Mouse (Mus musculus) CH12.LX (cell line): ENCODE results near the gene Gm20219. TPM values are rescaled to one million over a fixed set of nuclear protein-coding genes. Genes with fewer than 3 reads are reported as not detected.

ENCODE experiments used
- DNase-seq: peaks from one replicate; pipeline ENCODE4 v3.0.0-alpha.2; 2013; ENCODE audit errors: extremely low read depth
- H3K27ac ChIP-seq: 2 replicates; pipeline ENCODE4 v1.5.1; 2012; ENCODE audit warnings: low read depth, mild to moderate bottlenecking, control low read depth, moderate library complexity; ENCODE audit not compliant: insufficient read depth
- H3K27me3 ChIP-seq: replicated peaks from 2 replicates; pipeline ENCODE3; 2012; ENCODE audit warnings: inconsistent platforms
- H3K36me3 ChIP-seq, 2 experiments: replicated peaks in 1 of 2; 2 replicates each; pipeline versions ENCODE3 to v1.6.1; 2012; ENCODE audit warnings: inconsistent platforms in 1 of 2, low read length in 1 of 2, mild to moderate bottlenecking in 1 of 2, mixed read lengths in 1 of 2, moderate library complexity in 1 of 2; ENCODE audit not compliant: control insufficient read depth in 1 of 2, insufficient read depth in 1 of 2
- H3K4me1 ChIP-seq, 2 experiments: 2 replicates each; pipeline ENCODE4 v1.6.1; 2012; ENCODE audit warnings: inconsistent platforms in 1 of 2, moderate library complexity in 1 of 2; ENCODE audit not compliant: insufficient read depth in 2 of 2, control insufficient read depth in 1 of 2
- H3K4me2 ChIP-seq: 2 replicates; pipeline ENCODE4 v1.6.1; 2012; ENCODE audit warnings: low read depth, mild to moderate bottlenecking, control low read depth; ENCODE audit not compliant: poor library complexity, insufficient read depth, severe bottlenecking
- H3K4me3 ChIP-seq, 3 experiments: fragments of 150-350 bp in 1 of 3; sonication (generic) in 1 of 3; replicated peaks in 1 of 3; 2 replicates each; pipeline versions ENCODE3 to v1.5.1; 2011 to 2012; ENCODE audit warnings: low read depth in 2 of 3, low read length in 2 of 3, mild to moderate bottlenecking in 2 of 3, moderate library complexity in 2 of 3, control low read depth in 1 of 3, improper control_type of control experiment in 1 of 3, inconsistent platforms in 1 of 3, mixed read lengths in 1 of 3; ENCODE audit not compliant: poor library complexity in 1 of 3
- H3K79me2 ChIP-seq: replicated peaks from 2 replicates; pipeline ENCODE4 v1.6.1; 2012; ENCODE audit warnings: mild to moderate bottlenecking, moderate library complexity; ENCODE audit not compliant: control insufficient read depth, poor library complexity, insufficient read depth, severe bottlenecking; ENCODE audit errors: extremely low read depth
- H3K9ac ChIP-seq: 2 replicates; pipeline ENCODE4 v1.6.1; 2012; ENCODE audit warnings: low read depth, mild to moderate bottlenecking, control low read depth, moderate library complexity; ENCODE audit not compliant: insufficient read depth
- H3K9me3 ChIP-seq: replicated peaks from 2 replicates; pipeline ENCODE3; 2012; ENCODE audit warnings: low read length, inconsistent platforms, mixed read lengths
- BHLHE40 ChIP-seq: IDR thresholded peaks from 2 replicates; pipeline ENCODE4 v1.6.1; 2011; ENCODE audit warnings: mild to moderate bottlenecking, low read depth, low read length, improper control_type of control experiment
- CHD1 ChIP-seq: IDR thresholded peaks from 2 replicates; pipeline ENCODE4 v1.6.1; 2012; ENCODE audit warnings: low read depth, low read length, improper control_type of control experiment, inconsistent platforms
- CHD2 ChIP-seq: IDR thresholded peaks from 2 replicates; pipeline ENCODE4 v1.6.1; 2011; ENCODE audit warnings: low read length, improper control_type of control experiment
- CTCF ChIP-seq, 2 experiments: IDR thresholded peaks in 1 of 2; conservative IDR thresholded peaks in 1 of 2; 2 replicates each; pipeline ENCODE4 v1.5.1; 2011 to 2012; ENCODE audit warnings: low read depth in 2 of 2, low read length in 2 of 2, improper control_type of control experiment in 1 of 2, inconsistent platforms in 1 of 2, mild to moderate bottlenecking in 1 of 2, moderate library complexity in 1 of 2
- E2F4 ChIP-seq: IDR thresholded peaks from 2 replicates; pipeline ENCODE4 v1.6.1; 2011; ENCODE audit warnings: low read depth, low read length, improper control_type of control experiment; ENCODE audit not compliant: insufficient replicate concordance
- ELF1 ChIP-seq: IDR thresholded peaks from 2 replicates; pipeline ENCODE4 v1.6.1; 2014; ENCODE audit warnings: low read depth, mild to moderate bottlenecking, inconsistent platforms, low read length, improper control_type of control experiment
- EP300 ChIP-seq: IDR thresholded peaks from 2 replicates; pipeline ENCODE4 v1.6.1; 2011; ENCODE audit warnings: low read length, improper control_type of control experiment
- ETS1 ChIP-seq: conservative IDR thresholded peaks from 2 replicates; pipeline ENCODE4 v1.6.1; 2012; ENCODE audit warnings: low read depth, mild to moderate bottlenecking, inconsistent platforms, low read length, improper control_type of control experiment, moderate library complexity
- IRF4 ChIP-seq: IDR thresholded peaks from 2 replicates; pipeline ENCODE4 v1.6.1; 2014; ENCODE audit warnings: low read depth, mild to moderate bottlenecking, inconsistent platforms, low read length, improper control_type of control experiment
- JUN ChIP-seq: IDR thresholded peaks from 2 replicates; pipeline ENCODE4 v1.6.1; 2011; ENCODE audit warnings: low read depth, mild to moderate bottlenecking, low read length, improper control_type of control experiment, moderate library complexity; ENCODE audit not compliant: insufficient read depth
- JUND ChIP-seq: conservative IDR thresholded peaks from 2 replicates; pipeline ENCODE4 v1.6.1; 2011; ENCODE audit warnings: low read depth, low read length, improper control_type of control experiment
- KAT2A ChIP-seq: IDR thresholded peaks from 2 replicates; pipeline ENCODE4 v1.6.1; 2012; ENCODE audit warnings: low read length, improper control_type of control experiment, inconsistent platforms; ENCODE audit not compliant: insufficient replicate concordance
- MAFK ChIP-seq: IDR thresholded peaks from 2 replicates; pipeline ENCODE4 v1.6.1; 2011; ENCODE audit warnings: low read length, improper control_type of control experiment; ENCODE audit not compliant: insufficient replicate concordance
- MAZ ChIP-seq: IDR thresholded peaks from 2 replicates; pipeline ENCODE4 v1.6.1; 2012; ENCODE audit warnings: low read depth, mild to moderate bottlenecking, inconsistent platforms, low read length, improper control_type of control experiment, moderate library complexity
- MYC ChIP-seq: IDR thresholded peaks from 2 replicates; pipeline ENCODE4 v1.6.1; 2011; ENCODE audit warnings: low read depth, mild to moderate bottlenecking, improper control_type of control experiment, low read length
- PAX5 ChIP-seq: IDR thresholded peaks from 2 replicates; pipeline ENCODE4 v1.6.1; 2012; ENCODE audit warnings: low read length, inconsistent platforms, mixed read lengths
- POLR2A ChIP-seq: IDR thresholded peaks from 2 replicates; pipeline ENCODE4 v1.6.1; 2011; ENCODE audit warnings: low read depth, mild to moderate bottlenecking, improper control_type of control experiment, low read length
- RCOR1 ChIP-seq: conservative IDR thresholded peaks from 2 replicates; pipeline ENCODE4 v1.6.1; 2012; ENCODE audit warnings: low read depth, mild to moderate bottlenecking, inconsistent platforms, low read length, improper control_type of control experiment
- SMC3 ChIP-seq: IDR thresholded peaks from 2 replicates; pipeline ENCODE4 v1.6.1; 2011; ENCODE audit warnings: low read depth, low read length, improper control_type of control experiment
- TBP ChIP-seq: conservative IDR thresholded peaks from 2 replicates; pipeline ENCODE4 v1.6.1; 2011; ENCODE audit warnings: low read depth, low read length, improper control_type of control experiment
- TCF12 ChIP-seq: IDR thresholded peaks from 2 replicates; pipeline ENCODE4 v1.6.1; 2014; ENCODE audit warnings: low read depth, mild to moderate bottlenecking, inconsistent platforms, low read length, improper control_type of control experiment
- UBTF ChIP-seq: IDR thresholded peaks from 2 replicates; pipeline ENCODE4 v1.6.1; 2012; ENCODE audit warnings: low read depth, mild to moderate bottlenecking, inconsistent platforms, low read length, improper control_type of control experiment, moderate library complexity
- USF1 ChIP-seq: IDR thresholded peaks from 2 replicates; pipeline ENCODE4 v1.6.1; 2014; ENCODE audit warnings: low read depth, mild to moderate bottlenecking, inconsistent platforms, low read length, improper control_type of control experiment
- USF2 ChIP-seq: conservative IDR thresholded peaks from 2 replicates; pipeline ENCODE4 v1.6.1; 2011; ENCODE audit warnings: low read depth, low read length, improper control_type of control experiment
- ZKSCAN1 ChIP-seq: IDR thresholded peaks from 2 replicates; pipeline ENCODE4 v1.6.1; 2012; ENCODE audit warnings: low read depth, inconsistent platforms, low read length, improper control_type of control experiment, borderline replicate concordance
- dilution Hi-C: fragments of 300-500 bp; cut with MboI; formaldehyde crosslinking; loops from 2 replicates; pipeline ENCODE4 v1.14.3; 2020; ENCODE audit warnings: low sequenced_read_pairs; ENCODE audit not compliant: extremely low pct_unique_long_range_greater_than_20kb, extremely low pct_ligation_motif_present
- in situ Hi-C: fragments of 300-500 bp; cut with MboI; formaldehyde crosslinking; loops from 3 replicates; pipeline ENCODE4 v1.14.3; 2019; ENCODE audit warnings: low sequenced_read_pairs, low pct_ligation_motif_present, low pct_unique_long_range_greater_than_20kb, mixed read lengths
- polyA plus RNA-seq: library from polyadenylated mRNA; unstranded; fragments of >175 nt; gene quantifications from 2 replicates; pipeline ENCODE4 v1.2.1, GENCODE M21; 2012; ENCODE audit warnings: low read depth; ENCODE audit not compliant: insufficient read length
- total RNA-seq, 2 experiments: library from RNA; depleted of rRNA; stranded (reverse); fragments of 300-350 nt in 1 of 2; fragments of >200 nt in 1 of 2; gene quantifications; 2 replicates each; pipeline ENCODE4 v1.2.3; 2012 to 2014

The Gm20219 gene
- total and polyA plus RNA-seq, 3 experiments: 0.42 to 1.6 TPM; not detected in 1

DNA sequence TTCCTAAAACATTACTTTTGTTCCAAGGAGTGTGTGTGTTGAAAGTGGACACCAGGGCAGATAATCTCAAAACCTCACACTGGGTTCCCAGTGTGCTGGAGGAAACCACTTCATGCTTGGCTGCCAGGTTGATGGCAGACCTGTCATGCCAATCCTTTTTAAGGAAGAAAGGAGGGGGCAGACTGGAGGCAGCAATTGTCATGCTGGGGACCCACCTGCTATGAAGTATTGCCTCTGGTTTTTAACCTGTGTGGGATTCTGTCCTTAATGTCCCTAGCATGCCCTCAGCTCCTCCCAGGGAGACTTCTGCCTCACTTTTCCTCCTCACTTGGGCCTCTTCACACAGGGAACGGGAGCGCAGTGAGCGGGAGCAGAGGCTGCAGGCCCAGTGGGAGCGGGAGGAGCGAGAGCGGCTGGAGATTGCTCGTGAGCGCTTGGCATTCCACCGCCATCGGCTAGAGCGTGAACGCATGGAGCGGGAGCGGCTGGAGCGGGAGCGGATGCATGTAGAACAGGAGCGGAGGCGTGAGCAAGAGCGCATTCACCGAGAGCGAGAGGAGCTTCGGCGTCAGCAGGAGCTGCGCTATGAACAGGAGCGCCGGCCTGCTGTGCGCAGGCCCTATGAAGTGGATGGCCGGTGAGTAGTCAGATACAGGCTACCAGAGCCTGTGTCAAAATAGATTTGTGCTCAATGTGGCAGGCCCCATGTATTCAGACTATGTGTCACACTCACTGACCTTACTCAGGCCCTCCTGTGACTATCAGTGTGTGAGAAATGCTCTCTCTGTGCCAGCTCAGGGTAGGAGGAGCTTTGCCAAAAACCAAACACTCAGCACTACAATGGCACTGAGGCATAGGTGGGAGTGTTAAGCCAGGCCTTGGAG lies 49.2 kb upstream of the Gm20219 start:
- dilution Hi-C loops (no loop called here), in situ Hi-C loops (no loop called here)
- Histone ChIP-seq H3K27me3 (no peaks in the 10 kb centered on the region), H3K36me3 (peaks cover 80 to 90% of the 10 kb centered on the region in 2 experiments), H3K79me2 (peaks cover 6% of the 10 kb centered on the region; the same call in 1 of the 2 replicates), H3K4me2 (no peak overlapping the region), H3K27ac (no peak overlapping the region), H3K9ac (no peak overlapping the region), H3K4me1 (peaks cover 0 to 10% of the 10 kb centered on the region in 2 experiments; a peak in 2 of 4 replicates), H3K4me3 (no peak overlapping the region), H3K9me3 (no peaks in the 10 kb centered on the region)
- TF ChIP-seq MAFK (no peak), MAZ (no peak), JUND (no peak), ETS1 (no peak)
- DNase-seq: no peak

DNA sequence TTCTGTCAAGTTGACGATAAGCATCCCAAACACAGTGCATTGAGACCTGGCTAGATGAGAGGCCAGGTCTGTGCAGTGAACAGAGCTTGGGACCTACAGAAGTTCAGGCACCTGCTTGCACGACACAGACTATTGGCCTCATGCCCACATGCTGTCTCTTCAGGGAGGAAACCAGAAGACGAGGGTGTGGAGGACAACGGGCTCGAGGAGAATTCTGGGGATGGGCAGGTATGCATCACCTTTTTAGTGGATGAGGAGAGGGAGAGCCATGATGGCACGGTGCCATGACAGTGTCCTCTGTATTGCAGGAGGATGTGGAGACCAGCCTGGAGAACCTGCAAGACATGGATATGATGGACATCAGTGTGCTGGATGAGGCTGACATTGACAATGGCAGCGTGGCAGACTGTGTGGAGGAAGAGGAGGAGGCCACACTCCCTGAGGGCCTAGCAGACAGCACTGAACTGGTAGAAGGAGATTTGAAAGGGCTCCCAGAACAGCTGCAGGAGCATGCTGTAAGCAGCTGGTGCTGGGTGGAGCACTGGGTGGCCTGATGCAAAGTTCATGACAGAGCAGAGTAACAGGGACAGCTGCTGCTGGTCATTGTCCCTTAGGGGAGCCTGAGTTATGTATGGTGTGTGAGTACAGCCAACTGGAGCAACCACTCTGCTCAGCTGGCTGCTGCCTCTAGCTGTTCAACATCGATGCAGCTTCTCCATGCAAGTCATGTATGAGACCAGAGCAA lies 39.5 kb upstream of the Gm20219 start:
- in situ Hi-C loops: no loop called here
- peaks cover 93 to 95% of the 10 kb centered on the region in 2 experiments for H3K36me3 ChIP-seq
- H3K4me2 ChIP-seq: no peak overlapping the region

DNA sequence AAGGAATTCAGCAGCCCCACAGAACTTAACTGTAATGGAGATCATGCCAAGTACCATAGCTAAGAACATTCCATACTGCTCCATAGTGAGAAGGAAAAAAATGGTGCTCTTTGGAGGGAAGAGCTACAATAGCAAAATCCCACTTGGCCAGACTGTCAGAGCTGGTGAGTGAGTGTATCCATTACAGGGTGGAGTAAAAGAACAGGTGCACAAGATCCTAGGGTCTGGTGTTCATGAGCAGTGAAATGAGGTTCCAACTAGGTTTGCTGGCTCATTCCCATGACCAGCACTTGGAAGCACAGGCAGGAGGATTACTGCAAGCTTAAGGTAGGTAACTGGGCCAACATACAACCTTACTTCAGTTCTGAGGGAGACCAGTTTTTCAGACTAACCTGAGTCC lies 38.4 kb upstream of the Gm20219 start:
- Histone ChIP-seq H3K27me3 (no peaks in the 10 kb centered on the region), H3K27ac (no peak overlapping the region), H3K4me1 (peaks cover 0 to 17% of the 10 kb centered on the region in 2 experiments; a peak in 3 of 4 replicates), H3K4me2 (no peak overlapping the region), H3K36me3 (peaks cover 94 to 99% of the 10 kb centered on the region in 2 experiments), H3K9ac (no peak overlapping the region), H3K4me3 (no peak overlapping the region), H3K79me2 (peaks cover 53% of the 10 kb centered on the region), H3K9me3 (no peaks in the 10 kb centered on the region)
- no peak for DNase-seq
- dilution Hi-C loops (no loop called here), in situ Hi-C loops (no loop called here)
- TF ChIP-seq POLR2A (no peak), TBP (no peak), BHLHE40 (no peak), ELF1 (no peak), SMC3 (no peak), RCOR1 (no peak), CHD1 (no peak), KAT2A (no peak), CTCF (conservative IDR thresholded peaks at IDR 0.05 in 1 of 2, IDR thresholded peaks at IDR 0.05 in 1 of 2; ENCODE audit: low read depth in 2 of 2, low read length in 2 of 2) (no peak), TCF12 (no peak), IRF4 (no peak), MAZ (no peak), MYC (no peak), USF2 (no peak), ZKSCAN1 (no peak), PAX5 (no peak), USF1 (no peak)

More for the DNA sequence above, 39.5 kb upstream of the Gm20219 start:
- no peak overlapping the region for H3K9ac ChIP-seq
- H3K27ac ChIP-seq: no peak overlapping the region
- no peaks in the 10 kb centered on the region for H3K27me3 ChIP-seq
- DNase-seq: no peak
- H3K79me2 ChIP-seq: peaks cover 42% of the 10 kb centered on the region
- H3K9me3 ChIP-seq: no peaks in the 10 kb centered on the region
- TF ChIP-seq E2F4 (no peak), SMC3 (no peak), CHD2 (no peak), ZKSCAN1 (no peak), PAX5 (no peak), UBTF (no peak), MYC (no peak), EP300 (no peak), JUN (no peak)
- no peak overlapping the region for H3K4me3 ChIP-seq
- 0 out of 4 replicates have a peak, but pooled peaks cover 0 to 5% of the 10 kb centered on the region in 2 experiments for H3K4me1 ChIP-seq
- dilution Hi-C loops: no loop called here
